Mouse (Mus musculus): ENCODE measurements around the gene Ccdc57.
"Not testable (repeated sequence)": the region's sequence is repeated elsewhere in the genome, so short reads cannot be mapped to it uniquely, and the experiment has no call there.

Ccdc57 gene

DNA sequence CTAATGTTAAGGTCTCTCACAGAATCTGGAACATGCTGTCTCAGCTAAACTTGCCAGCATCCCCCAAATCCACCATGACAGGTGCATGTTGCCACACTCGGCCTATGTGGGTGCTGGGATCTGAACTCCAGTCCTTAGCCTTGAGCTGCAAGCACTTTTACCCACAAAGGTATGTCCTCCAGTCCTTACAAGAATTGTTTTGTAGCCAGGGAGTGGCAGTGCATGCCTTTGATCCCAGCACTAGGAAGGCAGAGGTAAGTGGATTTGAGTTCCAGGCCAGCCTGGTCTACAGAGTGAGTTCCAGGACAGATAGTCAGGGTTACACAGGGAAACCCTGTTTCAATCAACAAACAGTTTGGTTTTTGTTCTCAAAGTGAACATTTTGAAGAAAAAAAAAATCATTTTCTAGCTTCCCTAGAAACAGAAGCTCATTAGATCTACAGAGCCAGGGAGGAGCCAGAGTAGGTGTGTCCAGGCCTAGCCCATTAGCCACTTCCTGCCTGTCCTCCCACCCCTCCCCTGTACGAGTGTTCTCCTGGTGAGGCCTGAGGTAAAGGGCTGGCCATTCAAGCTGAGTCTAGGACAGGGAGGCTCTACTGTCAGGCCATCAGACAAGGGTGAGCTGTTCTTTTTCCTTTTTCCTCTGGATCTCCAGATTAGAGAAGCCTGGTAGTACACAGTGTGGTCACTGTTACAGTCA, 82.2 kb downstream of the Ccdc57 start:
- no peak for DNase-seq

DNA sequence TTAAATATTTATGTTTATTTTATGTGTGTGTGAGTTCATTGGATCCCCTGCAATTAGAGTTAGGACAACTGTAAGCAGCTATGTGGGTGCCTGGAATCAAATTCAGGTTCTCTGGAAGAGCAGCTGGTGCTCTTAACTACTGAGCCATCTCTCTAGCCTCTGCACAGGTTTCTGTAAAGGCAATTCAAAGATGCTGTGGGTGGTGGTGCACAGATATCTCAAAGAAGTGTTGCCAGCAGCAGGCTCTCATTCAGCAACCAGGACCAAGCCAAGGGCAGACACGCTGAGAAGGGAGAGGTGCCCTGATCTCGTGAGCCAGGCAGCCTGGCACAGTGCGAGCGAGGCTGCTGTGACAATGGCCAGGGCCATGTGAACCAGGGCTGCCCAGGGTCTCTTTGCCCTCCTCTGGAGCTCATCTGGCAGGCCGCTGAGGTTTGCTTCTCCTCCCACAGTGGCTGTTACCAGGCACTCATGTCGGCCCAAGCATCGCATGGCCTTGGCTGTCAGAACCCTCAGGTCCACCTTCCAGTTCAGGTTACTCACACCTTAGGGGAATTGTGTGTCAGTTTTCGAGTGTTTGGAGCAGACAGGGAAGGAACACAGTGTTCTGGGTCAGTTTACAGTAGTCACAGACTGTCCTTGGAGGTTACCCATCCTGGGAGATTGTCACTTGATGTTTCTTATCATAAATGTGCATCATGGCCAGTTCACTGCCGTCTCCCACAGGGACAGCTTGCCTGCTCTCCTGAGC, 85.8 kb downstream of the Ccdc57 start:
- no peak for DNase-seq

DNA sequence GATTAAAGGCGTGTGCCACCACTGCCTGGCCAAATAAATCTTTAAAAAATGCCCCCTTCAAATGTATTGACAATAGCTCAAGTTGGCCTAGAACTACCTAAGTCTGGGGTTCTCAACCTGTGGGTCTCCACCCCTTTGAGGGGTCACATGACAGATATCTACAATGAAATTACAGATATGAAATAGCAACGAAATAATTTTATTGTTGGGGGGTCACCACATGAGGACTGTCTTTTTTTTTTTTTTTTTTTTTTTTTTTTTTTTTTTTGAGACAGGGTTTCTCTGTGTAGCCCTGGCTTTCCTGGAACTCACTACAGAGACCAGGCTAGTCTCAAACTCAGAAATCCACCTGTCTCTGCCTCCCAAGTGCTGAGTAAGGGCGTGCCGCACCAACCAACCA, 88.3 kb downstream of the Ccdc57 start:
- no peak for DNase-seq

DNA sequence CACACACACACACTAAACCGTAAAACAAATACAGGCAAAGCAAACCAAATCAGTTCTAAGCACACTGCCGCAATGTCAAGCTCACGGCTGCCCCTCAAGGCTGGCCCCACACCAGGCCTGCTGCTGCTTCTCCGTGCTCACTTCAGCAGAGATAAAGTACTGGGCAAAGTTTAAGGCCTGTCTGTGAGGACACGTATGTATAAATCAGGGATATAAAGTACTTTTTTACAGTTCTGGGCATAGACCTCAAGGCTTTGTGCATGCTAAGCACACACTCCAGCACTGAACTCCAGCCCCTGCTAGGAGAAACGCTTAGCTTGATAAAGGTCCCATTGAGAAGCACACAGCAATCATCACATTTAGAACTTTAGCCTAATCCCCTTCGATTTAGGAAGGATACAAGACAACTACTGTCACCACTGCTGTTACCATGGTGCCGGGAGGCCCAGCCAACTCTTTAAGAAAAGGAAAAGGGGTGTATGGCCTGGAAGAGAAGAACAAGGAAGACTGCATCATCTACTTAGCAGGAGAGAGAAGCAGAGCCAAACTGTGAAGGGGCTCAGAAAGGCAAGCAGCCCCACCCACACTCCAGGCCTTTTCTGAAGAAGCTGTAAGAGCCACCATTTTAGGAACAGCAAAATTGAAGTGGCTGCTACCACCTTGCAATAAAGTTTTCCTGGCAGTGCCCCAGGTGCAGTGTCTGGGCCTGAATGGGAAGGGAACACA, 99.0 kb downstream of the Ccdc57 start:
- DNase-seq = no peak

DNA sequence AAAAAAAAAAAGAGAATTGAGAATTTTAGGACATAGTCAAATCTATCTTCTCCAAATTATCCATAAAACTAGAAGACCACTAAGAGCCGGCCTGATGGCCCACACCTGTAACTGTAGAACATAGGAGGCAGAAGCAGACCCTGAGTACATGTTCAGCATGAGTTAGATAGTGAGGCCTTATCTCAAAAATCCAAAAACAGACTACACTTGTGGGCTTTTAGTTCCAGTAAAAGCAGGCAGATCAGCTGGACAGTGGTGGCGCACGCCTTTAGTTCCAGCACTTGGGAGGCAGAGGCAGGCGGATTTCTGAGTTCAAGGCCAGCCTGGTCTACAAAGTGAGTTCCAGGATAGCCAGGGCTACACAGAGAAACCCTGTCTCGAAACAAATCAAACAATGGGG, 99.7 kb downstream of the Ccdc57 start:
- not testable (repeated sequence) for DNase-seq

DNA sequence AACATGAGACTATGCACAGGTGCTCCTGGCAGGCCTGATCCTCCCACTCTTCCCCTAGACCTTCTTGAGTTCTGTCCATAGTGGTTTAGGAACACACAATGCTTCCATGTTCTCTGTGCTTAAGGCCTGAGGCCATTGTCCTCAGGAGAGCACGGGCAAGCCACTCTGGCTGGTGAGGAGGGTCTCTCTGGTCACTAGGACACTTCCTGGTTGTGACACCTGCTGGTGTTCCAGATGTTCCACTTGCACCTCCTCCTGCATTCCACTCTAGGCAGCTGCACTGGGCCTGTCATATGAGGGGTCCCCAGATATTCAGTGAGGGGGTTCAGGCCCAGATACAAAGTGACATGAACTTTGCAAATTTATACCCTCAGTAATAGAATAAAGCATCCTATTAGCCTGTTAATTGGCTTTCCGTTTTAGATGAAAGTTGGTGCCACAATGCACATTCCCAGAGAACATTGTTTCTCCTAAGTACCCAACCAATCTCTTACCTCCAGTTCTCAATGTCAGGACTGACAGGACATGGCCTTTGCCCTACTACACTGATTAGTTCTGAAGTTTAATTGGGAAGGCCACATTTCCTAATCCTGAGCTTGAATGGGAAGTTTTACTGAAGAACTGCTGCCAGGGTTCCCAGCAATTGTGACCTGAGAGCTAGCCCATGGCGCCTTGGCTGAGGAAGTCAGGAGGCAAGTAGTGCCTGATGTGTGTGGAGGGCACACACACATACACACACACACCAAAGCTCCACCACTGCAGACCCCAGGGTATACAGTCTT, 100.8 kb downstream of the Ccdc57 start:
- DNase-seq = no peak

DNA sequence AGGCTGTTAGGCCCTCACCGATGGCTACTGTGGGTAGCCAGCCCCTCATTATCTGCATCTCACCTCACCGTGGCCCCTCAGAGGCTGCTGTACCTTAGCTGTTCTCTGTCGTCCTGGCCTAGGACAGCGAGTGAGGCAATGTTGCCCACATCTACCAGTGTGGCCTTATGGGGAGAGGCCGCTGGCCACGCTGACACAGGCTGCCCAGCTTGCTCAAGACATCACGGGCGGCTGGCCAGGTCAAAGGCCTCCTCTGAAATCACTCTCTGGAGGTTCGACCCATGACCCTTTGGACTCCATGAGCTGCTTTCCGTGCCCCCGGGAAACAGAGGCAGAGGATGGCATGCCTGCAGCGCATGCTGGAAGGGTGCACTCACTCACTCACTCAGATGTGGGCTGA, 102.0 kb downstream of the Ccdc57 start:
- peak; percentile 75 to 91 for DNase-seq

DNA sequence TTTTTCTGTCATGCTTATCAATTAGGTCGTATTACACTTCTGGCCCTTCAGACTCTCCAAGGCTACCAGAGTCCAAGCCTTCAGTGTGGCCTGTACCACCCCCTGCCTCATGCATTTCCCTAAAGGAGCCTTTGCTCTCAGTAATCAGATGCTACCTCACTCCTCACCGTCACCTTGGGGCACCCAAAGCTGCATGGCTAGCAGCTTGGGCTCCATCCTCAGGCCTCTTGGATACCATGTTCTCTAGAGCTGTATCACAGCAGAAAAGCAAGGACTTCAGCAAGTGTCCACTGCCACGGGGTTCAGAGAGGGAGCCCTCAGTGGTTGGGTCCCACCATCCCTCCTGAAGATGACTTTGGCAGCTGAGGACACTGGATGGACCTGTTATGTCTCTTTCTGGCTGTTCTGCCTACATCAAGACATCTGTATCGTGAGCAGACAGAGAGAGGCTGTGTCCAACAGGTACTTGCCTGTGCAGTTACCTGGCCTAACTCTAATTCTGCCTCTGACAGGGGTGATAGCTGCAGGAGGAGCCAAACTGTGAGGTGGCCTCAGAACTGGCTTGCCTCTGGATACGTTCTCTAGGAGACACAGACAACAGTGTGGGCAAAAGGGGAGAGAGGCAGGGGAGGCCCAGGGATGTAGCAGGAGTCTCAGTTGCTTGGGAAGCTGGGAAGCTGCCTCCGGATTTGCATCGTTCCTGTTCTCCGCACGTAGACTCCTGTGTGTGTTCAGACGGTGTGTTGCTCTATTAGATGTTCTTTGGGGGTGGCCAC, 102.7 kb downstream of the Ccdc57 start:
- DNase-seq = no peak

DNA sequence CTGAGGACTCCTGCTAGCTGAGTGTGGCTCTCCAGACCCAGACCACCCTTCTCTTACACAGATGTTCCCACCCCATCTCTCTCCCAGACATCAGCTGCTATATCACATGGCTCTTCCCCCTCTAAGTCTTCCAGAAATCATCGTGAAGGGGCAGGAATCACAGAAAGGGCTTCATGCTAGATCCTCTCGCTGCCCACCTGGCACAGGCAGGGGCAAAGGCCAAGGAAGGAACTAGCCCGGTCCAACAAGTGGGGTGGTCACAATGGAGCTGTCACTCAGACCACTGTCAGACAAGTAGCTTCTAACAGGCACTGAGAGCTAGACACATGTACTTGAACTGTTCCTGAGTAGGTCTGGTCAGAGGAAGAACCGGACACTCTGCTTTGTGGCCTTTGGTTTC, 104.3 kb downstream of the Ccdc57 start:
- DNase-seq = no peak

DNA sequence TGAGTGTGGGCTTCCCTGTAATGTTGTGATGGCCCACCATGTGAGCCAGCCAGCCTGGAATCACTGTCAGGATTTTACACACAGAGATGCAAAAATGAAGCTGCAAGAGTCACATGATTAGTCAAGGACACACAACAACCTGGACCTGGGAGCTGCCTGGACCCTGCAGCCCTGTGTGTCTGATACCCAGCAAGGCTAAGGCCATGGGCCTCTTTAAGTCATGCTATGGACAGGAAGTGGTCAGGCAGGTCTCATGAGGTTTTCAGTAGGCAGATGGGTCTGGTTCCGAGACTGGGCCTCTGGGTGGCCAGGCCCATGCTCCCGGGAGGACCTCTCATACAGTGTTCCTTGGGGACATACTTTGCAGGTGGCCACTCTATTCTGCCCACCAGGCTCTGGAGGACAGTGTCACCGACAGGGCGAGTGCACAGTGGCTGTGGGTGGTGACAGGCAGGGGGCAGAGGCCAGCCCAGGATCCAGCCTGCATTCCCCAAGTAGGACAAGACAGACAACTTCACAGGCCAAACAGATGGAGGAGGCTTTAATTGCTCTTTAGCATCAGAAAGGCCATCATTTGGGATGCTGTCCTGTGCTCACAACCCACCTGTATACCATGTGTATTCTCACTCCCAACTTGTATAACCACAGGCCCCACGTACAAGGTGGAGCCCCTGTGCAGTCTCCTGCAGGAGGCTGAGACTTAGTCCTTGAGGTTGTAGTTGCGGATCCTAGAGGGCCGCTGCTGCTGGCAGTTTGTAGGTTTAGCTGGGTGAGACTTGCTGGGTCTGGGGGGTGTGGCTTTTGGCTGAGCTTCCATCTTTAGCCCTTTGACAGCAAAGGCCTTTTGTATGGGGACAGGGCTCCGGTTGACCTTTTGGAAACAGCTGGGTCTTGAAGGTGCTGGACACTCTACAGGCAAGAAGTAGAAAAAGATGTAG, 106.4 kb downstream of the Ccdc57 start:
- no peak for DNase-seq

DNA sequence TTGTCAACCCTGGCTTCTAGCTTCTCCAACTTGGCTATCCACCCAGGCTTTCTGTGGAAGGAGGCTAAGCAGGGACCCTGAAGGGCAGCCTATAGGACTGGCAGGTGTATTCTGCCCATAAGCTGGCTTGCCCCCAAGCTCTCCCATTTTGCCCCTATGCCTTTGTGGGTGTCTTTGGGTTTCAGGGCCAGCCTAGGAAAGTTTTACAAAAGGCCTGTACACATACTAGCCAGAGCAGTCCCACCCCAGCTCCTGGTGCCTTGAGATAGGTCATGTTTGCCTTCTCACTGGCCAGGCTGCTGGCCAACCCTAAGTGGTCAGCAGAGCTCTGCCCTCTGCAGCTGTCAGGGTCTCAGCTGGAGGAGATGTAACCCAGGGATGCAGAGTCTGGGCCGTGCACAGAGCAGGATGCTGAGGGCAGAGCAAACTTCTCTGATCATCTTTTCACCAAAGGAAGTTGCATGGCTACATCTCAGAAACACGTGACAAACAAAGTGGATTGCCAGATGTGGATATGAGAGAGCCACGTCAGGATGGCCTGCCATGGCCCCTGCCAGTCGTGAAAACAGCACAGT, 107.3 kb downstream of the Ccdc57 start:
- DNase-seq = no peak

DNA sequence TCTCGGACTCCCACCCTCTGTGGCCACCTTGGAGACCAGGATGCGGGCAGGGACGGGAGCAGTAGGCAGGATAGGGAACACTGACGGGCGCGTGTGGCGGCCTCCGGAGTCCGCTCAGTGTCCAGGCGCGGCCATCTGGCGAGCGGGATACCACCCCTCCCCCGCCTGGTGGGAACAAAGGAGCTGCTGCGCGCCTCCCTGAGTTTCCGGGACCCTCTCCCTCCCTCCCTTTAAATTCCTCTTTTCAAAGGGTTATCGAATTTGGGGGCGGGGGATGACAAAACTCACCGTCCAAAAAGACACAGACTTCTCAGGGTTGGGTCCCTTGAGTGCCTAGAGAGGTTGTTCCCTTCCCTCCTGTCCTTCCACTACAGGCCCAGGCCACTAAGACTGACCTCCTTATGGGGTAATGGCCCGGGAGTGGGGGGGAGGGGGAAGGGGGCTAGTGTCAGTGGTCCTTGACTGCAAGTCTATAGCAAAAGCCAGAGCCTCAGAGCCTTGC, 107.8 kb downstream of the Ccdc57 start:
- DNase-seq = no peak

DNA sequence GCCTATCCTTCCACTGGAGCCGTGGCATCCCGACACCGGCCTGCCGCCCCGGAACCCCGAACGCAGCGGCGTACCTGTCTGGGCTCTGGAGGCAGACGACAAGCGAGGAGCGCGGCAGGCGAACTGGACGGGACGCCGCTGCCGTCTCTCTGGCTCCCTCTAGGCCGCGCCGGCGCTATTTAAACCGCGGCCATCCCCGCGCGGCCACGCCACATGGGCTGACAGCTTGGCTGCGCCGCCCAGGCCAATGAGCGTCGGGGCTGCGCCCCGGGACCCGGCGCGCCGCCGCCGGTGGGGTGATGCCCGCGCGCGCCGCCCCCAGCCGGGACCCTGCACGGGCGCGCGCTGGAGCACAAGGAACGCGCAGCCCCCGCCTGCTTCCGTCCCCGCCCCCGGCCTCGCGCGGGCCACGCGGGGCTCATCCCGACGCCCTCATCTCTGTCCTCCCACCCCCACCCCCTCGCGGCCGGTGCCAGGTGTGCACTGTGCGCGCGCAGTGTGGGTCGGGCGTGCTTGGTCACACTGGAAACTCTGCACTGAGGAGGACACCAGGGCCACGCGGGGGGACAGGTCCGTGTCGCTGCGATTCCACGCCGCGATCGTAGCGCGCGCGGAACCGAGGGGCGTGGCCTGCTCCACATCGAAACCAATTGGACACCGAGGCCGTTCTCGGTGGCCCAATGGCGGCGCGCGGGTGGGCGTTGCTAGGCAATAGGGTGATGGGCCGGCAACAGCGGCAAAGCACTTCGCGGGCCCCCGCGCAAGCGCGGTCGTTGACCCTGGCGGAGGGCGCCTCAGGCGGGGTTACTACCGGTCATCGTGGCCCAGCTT, 108.5 kb downstream of the Ccdc57 start, which contains the start of gene Fasn:
Fasn (minus strand) TSS at position 592 of the 831 bp plus-strand sequence.
- DNase-seq = peak; percentile 95 to 98

DNA sequence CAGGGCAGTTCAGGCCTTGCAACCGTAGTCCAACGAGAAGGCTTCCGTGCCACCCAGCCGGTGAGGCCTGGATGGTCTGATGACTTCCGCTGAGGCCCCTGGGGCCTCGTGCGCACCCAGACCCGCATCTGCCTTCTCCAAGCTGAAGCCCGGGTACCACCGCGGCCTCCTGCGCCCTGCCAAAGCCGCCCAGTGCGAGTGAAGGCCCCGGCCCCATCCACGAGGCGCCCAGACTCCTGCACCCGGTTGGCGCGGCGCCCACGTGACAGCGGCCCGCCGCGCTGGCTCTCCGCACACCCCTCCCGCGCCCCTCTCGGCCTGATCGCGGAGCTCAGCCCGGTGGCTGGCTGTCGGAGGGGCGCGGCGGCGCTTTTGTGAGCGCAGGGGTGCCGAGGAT, 109.1 kb downstream of the Ccdc57 start:
- peak; percentile 53 to 84 for DNase-seq

DNA sequence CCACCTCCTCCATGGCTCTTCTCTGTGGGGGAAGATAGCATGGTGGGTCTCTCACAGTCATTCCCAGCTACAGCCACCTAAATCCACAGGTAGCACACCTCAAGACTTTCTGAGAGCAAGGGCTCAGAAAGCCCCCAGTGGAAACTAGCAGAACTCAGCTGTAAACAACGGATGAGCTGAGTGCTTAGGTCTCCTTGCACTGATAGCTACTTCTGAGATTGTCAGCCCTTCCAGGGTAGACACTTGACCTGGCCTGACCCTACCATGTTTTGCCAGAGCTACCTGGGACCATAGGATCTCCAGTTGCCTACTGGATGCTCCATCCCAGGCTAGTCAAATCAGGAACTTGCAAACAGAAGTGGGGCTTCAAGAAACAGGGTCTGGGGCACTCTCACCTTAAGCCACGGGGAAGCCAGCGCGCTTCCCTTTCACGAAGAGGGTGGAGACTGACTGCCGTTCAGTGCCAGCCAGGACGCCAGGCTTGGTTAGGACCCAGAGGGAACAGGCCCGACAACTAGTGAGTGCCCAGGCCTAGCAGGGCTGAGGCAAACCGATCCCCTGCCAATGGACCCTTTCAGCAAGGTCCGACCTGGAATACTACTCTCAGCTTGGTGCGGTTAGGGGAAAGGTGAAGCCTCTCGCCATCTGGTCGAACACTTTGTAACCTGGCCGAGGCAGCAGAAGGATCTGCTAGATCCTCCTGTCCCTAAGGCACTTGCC, 109.7 kb downstream of the Ccdc57 start:
- peak; percentile 22 to 59 for DNase-seq

DNA sequence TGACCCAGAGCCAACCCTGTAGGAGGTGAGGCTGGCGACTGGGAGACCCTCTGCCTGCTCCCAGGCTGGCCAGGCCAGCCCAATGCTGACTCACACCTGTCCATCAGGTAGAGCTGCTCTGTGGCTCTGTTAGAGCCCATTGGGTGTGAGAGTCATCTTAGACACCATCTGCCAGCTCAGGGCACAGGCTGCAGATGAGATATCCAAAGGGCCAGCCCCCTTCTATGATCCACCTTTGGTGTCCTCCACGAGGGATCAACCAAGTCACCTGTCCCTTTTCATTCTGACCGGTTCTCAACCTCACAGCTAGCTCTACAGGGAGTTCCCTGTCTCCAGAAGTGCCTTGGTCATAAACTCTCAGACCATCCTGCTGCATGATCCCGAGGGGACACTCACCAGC, 110.4 kb downstream of the Ccdc57 start:
- no peak for DNase-seq

DNA sequence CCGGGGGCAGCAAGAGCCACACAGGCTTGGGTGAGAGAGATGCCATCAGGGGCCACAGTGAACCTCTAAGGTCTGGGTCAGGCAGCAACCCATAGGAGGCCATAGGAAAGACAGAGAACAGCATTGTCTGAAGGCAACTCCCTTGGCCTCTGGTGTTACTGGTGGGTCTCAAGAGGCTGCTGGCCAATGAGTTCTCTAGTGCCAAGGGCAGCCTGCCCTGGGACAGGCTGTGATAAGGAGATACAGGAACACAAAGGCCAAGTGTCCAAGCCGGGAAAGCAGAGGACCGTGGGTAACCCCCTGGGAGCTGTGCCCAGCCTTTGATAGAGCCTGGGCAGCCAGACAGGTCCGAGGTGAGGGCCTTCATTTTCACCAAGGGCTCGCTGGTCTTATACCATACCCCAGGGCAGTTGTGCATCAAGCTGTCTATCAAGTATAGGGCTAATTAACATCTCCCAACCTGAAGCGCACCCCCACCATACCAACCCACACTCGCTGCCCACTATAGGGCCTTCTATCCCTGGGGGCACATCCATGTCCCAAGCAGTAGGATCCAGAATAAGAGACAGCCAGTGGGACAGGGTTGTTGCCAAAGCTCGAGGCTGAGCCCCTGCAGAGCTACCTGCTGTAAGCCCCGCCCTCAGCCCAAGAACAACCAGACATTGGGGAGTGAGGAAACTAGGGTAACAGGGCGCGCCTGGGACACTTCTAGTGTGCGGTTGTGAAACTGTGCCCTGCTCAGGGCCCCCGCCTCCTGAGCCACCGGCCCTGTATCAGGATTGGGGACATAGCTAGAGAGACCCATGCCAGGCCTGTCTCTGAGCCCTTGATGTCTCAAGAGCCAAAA, 111.4 kb downstream of the Ccdc57 start:
- peak in 1 of 2 experiments; percentile 36 for DNase-seq

DNA sequence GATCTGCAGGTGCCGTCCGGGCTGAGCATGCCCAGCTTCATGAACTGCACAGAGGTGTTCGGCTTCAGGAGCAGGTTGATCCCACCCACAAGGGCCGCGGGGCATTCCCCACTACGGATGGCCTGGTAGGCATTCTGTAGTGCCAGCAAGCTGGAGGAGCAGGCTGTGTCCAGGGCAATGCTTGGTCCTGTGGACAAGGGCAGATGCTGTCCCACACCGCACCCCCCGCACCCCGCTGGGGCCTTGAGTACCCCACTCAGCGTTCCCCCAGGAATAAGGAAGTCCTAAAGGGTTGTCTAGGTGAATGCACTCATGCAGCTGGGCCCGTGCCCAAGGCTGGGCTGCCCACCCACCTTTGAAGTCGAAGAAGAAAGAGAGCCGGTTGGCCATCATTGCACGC, 112.1 kb downstream of the Ccdc57 start:
- peak in 1 of 2 experiments; percentile 40 for DNase-seq

All from kidney, postnatal 25 days (tissue).